Mouse (Mus musculus): ENCODE measurements around the gene Galnt3. TPM values are rescaled to one million over a fixed set of nuclear protein-coding genes. Genes with fewer than 3 reads are reported as not detected.

Gene Galnt3
- total RNA-seq (2021): not detected
- long read RNA-seq, experiment 1: 0 reads
- long read RNA-seq, experiment 2: 0 reads

GRCm38 (mm10) chr2:66124591-66125271, at the start of gene Galnt3:
Galnt3 (minus strand) TSS chr2:66124994.
- no peak for DNase-seq
- intact Hi-C loops (cut with DNase I): no loop called here

DNA sequence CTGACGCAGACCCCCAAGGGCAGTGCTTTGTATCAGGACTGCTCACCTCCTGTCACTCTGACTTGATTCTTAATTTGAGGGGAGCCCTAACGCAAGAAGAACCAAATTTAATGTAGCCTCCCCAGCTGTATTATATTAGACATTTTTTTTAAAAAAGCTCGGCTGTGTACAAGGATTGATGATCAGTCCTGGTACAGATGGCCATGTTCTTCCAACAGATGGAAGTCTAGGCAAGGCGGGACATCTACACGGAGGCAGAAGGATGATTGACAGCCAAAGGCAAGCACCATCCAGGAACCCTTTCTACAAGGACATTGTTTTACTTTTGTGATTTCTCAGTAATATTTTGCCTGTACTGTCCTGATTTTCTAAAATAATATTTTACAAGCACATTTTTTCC, 48.3 kb upstream of the Galnt3 start:
- no peak for DNase-seq
- intact Hi-C loops (cut with DNase I): no loop called here

DNA sequence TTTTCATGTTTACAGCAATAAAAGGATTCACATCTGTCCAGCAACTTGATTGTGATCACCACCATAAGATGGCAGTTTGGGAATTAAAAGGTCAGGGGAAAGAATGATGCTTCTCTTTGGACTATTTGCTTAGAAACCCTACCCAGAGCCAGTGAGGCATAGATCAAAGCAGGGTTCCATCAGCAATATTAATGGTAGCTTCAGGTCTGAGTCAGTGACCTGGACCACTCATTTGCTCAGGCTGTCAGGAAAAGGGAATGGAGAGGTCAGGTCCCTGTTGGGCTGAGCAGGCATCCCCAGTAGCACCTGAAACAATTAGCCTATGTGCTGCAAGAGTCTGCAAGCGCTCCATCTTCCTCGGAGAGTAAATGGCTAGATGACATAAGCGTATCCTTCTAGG, 46.8 kb upstream of the Galnt3 start:
- intact Hi-C loops (cut with DNase I): no loop called here
- no peak for DNase-seq

DNA sequence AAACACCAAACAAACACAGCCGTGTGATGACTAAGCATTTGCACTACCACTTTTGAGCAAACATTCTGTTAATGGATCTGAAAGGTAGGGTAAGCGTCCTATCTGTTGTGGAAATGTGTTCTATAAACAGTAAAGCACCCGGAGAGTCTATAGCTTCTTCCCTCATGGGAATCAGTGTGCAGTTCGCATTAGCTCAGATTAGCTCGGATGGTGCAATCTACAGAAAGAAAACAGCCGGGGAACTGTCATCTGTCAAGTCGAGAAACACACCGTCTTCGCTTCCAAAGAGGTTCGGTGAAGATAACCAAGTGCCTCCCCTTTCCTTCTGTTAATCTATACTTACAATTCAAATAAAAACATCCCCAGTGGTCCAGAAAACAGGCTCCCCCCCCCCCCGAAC, 45.9 kb upstream of the Galnt3 start:
- intact Hi-C loops (cut with DNase I): no loop called here
- no peak for DNase-seq

GRCm38 (mm10) chr2:66165025-66165424, 40.2 kb upstream of the Galnt3 start:
- intact Hi-C loops (cut with DNase I): no loop called here

GRCm38 (mm10) chr2:66158140-66158915, 33.5 kb upstream of the Galnt3 start:
- no peak for DNase-seq
- intact Hi-C loops (cut with DNase I): no loop called here

More at GRCm38 (mm10) chr2:66165025-66165424, 40.2 kb upstream of the Galnt3 start:
- no peak for DNase-seq

DNA sequence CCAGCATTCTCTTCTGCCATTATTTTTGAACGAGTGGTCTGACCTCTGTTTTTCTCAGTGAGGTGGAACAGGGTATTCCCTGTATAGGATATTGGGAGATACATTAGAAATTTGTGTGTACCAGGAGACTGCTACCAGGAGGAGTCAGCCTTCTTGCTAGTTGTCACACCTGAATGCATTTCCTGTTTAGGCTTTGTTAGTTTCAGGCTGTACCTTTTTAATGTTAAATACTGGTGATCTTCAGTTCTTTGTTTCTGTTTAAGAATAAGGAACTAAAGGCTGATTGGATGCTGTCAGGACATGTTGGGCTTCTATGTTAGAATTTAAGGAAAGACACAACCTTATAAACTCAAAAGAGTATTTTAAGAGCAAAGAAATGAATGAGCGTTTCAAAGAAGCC, 26.6 kb upstream of the Galnt3 start:
- no peak for DNase-seq
- intact Hi-C loops (cut with DNase I): no loop called here

DNA sequence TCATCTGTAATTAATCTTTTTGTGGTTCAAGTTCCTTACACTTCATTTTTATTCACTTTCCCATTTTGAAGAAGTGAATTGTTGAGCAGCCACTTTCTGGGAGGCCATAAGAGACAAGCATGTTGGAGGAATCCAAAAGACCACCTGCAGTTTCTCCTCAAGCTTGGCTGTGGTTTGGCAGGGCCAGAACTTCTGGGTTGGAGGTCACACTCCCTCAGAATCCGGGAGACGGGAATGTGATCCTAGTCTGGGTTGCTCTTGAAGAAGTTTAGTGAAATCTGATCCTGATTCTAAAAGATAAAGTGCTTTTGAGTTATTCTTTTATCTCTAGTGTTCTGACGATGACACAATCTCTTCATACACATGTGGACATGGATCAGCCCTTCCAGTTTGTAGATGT, 25.7 kb upstream of the Galnt3 start:
- DNase-seq: no peak
- intact Hi-C loops (cut with DNase I): no loop called here

DNA sequence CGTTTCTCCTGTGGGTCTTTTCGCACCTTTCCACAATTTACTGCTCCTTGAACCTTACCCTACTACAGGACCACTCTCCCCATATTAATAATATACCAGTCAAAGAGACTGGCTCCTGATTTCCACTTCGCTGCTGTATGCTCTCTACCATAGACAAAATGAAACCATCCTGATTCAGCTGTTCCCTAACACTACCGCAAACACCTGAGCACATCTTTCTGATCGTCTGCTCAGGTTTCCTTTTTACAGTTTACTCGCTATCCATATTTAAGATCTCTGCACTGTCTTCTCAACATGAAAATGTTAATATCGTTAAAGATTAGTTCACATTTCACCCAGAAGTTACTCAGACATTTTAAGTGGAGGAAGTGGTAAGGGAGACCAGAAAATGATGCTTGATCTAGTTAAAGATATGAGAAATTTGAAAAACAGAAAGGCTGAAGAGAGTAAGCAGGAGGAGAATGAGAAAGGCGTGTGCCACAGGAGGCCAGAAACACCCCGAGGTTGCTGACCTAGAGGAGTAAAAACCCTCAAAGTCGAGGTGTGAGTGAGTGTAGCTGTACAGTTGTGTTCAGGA, 23.9 kb upstream of the Galnt3 start:
- intact Hi-C loops (cut with DNase I): no loop called here
- DNase-seq: no peak

DNA sequence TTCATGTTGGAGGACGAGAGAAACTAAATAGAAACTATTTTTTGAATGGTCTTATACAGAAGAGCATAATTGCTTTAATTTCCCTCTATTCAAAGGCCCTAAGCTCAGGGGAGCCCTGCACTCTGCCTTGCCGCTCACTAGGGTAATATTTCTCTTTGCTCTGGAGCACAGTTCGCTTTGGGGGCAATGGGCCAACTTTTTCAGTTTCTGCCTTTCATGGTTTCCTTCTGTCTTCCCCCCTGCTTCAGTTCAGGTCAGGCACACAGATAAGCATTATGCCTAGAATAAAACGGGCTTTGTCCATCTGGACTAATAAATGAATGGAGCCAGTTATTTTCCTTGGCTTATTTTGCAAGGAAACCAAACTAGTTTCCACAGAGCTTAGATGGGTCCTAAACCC, 21.7 kb upstream of the Galnt3 start:
- intact Hi-C loops (cut with DNase I): no loop called here
- no peak for DNase-seq

- intact Hi-C loops (cut with DNase I): no loop called here
- DNase-seq: no peak
Measured at GRCm38 (mm10) chr2:66144770-66145169, 20.0 kb upstream of the Galnt3 start.

DNA sequence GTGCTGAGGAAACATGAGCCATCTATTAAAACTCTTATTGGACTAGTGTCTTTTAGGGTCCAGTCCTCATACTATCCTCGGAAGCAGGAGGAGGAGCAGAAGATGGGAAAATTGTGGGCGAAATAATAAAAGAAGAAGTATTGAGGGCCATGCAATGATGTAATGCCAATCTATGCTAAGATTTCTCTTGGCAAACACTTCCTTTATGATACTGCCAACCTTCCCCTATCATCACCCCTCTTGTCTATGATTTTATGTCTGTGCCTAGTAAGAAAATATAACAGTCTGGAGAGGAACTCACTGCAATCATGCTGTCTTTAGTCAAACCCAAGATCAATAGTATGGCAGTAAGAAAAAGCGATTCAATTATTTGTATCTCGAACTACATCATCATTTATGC, 18.5 kb upstream of the Galnt3 start:
- DNase-seq: no peak
- intact Hi-C loops (cut with DNase I): no loop called here

GRCm38 (mm10) chr2:66142711-66143110, 17.9 kb upstream of the Galnt3 start:
- intact Hi-C loops (cut with DNase I): no loop called here
- no peak for DNase-seq

DNA sequence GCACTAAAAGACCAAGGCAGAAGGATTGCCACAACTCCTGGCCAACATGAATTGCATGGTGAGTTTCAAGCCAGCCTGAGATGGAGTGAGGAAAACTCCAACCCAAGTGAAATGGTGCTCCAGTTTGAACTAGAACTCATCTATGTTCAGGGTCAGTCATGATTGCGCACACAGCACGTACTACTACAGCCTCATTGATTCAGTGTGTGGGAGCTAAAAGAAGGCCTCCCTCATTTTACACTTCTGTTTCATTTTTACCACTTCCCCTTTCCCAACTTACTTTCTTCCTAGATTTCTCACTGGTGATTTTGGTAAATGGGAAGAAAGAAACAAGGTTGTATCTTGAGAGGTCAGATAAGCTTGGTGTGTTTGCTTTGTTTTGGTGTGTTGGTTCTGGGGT, 17.5 kb upstream of the Galnt3 start:
- DNase-seq: no peak
- intact Hi-C loops (cut with DNase I): no loop called here

DNA sequence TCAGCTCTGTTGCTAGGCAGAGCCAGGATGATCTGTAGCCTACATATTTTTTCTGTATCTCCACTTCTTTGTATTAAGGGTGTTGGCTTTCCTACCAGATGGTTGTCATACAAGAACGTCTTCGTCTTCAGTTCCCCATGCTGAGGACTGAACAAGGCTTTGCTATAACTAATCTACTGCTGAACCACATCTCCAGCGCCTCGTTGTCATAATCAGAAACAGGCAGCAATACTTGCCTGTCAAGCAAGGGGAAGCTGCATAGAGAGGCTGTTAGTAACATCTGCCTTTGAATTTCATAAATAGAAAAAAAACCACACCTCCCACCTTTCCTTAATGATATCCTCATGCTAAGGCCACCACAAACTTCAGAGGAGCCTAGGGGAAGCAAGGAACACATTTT, 15.5 kb upstream of the Galnt3 start:
- intact Hi-C loops (cut with DNase I): no loop called here
- no peak for DNase-seq

- no peak for DNase-seq
- intact Hi-C loops (cut with DNase I): no loop called here
Measured at GRCm38 (mm10) chr2:66131862-66132544, 7.2 kb upstream of the Galnt3 start.

GRCm38 (mm10) chr2:66128941-66129340, 4.1 kb upstream of the Galnt3 start:
- intact Hi-C loops (cut with DNase I): no loop called here
- no peak for DNase-seq

DNA sequence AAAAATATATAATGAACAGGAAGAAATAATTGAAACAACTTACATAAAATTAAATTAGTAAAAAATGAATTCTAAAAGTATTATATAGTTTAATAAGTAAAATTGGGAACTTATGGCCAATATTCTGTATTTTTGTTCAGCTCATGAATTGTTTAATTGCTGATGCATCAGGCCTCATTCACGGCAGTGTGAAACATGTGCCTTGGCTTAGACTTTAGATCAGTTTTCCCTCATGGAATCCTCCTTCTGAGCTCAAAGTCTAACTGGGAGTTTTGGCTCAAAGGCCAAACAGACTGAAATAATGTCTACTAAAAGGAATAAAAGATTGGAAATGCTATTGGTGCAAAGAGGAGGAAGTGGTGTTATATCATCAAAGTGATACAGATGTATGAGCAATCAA, 2.7 kb upstream of the Galnt3 start:
- intact Hi-C loops (cut with DNase I): no loop called here

GRCm38 (mm10) chr2:66126936-66127335, 2.1 kb upstream of the Galnt3 start:
- intact Hi-C loops (cut with DNase I): no loop called here
- DNase-seq: no peak

More for the DNA sequence above, 2.7 kb upstream of the Galnt3 start:
- no peak for DNase-seq

DNA sequence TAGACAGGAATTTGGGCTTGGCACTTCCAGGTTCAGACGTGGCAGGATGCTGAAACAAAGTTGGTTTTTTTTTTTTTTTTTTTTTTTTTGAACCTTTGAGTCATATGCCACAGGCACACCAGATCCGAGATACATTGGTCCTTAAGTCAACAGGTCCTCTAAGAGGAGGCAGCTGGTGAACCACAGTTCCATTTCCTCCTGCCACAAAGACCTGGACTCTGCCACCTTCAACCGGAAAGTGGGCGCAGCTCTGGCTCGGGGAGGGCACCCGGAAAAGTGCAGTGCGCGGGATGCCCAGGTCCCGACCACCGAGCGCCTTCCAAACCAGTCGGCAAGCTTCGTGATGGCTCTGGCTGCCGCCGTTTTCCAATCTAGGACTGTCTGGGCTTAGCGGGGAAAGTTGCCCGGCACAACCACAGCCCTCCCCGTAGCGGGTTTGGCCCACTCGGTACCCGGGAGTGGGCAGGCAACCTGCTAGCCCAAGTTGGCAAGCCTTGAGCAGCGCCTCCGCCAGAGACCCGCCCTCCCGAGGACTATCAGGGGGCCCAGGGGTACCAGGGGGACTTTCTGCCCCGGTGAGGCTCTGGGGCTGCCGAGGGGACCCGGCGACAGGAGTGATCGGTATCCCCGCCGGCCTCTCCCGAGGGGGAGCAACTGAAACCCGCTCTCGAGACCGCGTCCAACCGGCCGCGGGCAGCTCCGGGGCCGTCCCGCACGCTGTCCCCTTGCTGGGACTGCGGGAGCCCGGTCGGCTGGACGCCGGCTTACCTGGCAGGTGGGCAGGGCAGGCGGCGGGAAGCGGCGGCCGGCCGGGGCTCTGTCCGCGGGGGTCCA, 821 bp downstream of the Galnt3 start:
- intact Hi-C loops (cut with DNase I): no loop called here
- peak in 1 of 2 experiments; percentile 13 for DNase-seq

Measured in gastrocnemius, postnatal 36 days (tissue).